Mouse (Mus musculus) adrenal gland, postnatal 4 days (tissue): ENCODE results near the gene Carf. TPM values are rescaled to one million over a fixed set of nuclear protein-coding genes. Genes with fewer than 3 reads are reported as not detected.
A peak's percentile ranks its signal among the peaks of the same experiment; 100 is the strongest.

Experiments
- DNase-seq, 2 experiments: peaks; one replicate each; pipeline ENCODE4 v3.0.0; 2021 to 2022; ENCODE audit warnings: low spot score in 2 of 2, mixed read lengths in 2 of 2
- total RNA-seq, 2 experiments: library from RNA; stranded (reverse); gene quantifications; 2 replicates each; pipeline ENCODE4 v1.2.3; 2021

Carf gene
- total RNA-seq, 2 experiments from 2014 or later: 18.8 to 19.5 TPM

DNA sequence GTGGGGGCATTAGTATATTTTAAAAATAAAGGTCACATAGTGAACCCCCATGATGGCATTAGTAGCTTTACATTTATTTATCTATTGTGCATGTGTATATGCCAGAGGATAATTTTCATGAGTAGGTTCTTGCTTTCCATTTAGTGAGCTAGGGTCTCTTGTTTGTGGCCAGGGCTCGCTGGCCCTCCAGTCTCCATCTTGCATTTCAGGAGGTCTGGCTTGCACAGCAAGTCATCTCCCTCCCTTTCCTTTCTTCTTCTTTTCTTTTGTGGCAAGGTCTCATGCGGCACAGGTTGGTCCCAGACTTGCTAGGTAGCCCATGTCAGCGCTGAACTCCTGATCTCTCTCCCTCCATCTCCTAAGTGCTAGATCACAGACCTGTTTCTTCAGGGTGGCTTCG lies 81.3 kb downstream of the Carf start:
- DNase-seq: no peak

DNA sequence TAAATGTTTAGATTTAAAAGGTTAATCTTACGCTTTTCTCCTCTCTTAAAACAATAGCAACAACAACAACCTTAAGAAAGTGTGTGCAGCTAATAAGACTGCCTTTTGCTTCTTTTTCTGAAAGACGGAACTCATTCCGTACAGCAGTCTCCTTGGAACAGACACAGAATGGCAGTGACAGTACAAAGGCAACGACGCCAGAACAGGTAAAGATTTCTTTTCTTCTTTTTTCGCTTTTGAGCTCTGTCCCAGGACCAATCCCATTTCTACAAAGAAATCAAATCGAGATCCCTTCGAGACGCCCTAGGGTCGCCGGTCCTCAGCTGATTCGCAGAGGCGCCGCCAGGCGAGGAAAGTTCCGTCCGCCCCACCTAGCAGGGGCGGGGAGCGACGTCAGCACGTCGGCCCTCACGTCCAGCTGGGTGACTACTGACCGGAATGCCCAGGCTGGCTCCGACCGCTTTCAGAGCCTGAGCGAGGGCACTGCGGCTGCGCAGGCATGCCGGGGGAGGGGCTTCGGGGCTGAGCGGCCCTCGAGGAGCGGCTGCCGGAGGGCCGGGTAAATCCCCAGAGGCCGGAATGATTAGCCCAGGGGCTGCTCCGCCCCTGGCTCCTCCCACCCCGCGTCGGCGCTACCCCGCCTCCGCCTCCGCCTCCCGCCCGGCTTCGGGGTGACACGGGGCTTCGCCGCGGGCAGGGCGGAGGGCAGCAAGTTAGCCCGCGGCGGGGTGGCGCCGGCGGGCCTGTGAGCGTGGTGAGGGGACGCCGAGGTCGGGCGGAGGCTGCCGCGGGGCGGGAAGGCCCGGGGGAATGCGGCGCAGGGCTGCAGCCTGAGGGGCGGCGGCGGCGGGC lies 82.1 kb downstream of the Carf start, which contains the start of gene Nbeal1:
Gene Nbeal1 (plus strand): TSS at position 668 of the 852 bp plus-strand sequence.
- DNase-seq: peak; percentile 97 to 98

DNA sequence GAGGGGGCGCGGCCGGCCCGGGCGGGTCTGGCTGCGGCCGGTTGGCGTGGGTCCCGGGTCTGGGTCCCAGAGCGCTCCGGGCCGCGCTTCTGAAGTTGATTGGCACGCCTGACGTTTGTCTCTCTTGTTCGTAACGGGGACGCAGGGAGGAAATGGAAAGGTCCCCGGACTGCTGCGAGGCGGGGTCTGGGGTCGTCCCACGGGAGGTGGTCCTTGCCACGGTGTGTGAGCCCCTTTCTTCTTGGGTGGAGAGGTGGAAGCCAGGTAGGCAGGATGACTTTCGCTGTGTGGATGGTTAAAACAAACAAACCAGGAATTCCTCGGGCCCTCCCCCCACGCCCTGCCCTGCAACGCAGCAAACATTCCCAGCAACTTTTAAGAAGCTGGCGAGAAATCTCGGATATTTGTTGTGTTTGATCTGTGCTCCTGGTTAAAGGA lies 82.8 kb downstream of the Carf start:
- no peak for DNase-seq

DNA sequence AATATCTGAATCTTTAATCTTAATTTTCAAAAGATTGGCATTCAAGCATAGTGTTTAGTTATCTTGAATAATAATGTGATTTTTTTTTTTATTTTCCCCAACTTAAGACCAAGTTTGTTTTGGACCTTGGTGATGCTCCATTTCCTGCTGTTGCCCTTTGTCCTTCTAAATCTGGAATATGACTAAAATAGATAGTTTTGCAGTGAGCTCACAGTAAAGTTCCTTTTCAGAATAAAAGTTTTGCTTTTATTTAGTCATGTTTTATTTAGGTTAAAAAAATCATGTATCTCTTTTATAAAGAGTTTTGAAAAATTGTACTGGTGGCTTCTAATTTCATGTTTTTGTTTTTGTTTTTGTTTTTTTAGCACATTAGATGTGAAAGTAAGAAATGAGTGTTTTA lies 90.4 kb downstream of the Carf start:
- DNase-seq: no peak

DNA sequence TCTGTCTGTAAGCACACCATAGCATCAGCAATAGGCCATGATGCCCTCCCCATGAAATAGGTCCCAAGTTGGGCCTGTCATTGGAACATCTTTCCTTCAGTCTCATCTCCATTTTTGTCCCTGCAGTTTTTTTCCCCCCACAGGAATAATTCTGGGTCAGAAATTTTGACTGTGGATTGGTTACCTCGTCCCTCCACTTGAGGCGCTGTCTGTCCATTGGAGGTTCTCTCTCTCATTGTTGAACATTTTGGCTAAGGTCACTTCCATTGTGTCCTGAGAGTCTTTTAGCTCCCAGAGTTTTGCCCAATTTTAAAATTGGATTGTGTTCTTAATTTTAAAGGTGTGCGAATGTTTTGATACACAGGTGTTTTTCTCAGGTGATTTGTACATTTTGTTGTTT lies 98.8 kb downstream of the Carf start:
- no peak for DNase-seq

DNA sequence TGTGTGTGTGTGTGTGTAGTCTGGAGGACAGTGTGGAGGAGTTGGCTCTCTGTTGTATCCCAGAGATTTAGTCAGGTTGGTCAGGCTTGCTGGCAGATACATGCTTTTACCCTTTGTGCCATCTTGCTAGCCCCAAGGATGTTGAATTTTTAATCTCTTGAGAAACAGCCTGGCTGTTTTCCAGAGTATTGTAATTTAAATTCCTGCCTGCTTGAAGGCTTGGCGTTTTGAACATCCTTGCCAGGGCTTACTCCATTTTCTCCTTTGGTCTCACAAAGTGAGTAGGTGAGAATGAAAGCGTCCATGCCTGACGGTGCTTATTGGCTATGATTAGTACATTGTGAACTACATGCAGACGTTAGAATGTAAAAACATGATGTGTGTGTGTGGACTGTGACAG lies 101.0 kb downstream of the Carf start:
- DNase-seq: no peak

Other genes starting within 250 kb of the Carf start
- 10 to 100 TPM; 47.2 to 51.2 TPM for gene Fam117b, start 185.2 kb upstream of the Carf start, total RNA-seq
- 1 to 10 TPM; 4.4 to 4.7 TPM for gene Ica1l, start 55.1 kb upstream of the Carf start, total RNA-seq
- gene Wdr12, start 398 bp downstream of the Carf start, total RNA-seq: 10 to 100 TPM; 24.4 to 25.3 TPM
- 10 to 100 TPM; 40.8 to 43.3 TPM for gene Nbeal1, start 82.4 kb downstream of the Carf start, total RNA-seq
- gene Cyp20a1, start 245.1 kb downstream of the Carf start, total RNA-seq: 10 to 100 TPM; 25.7 to 31.5 TPM